Mouse (Mus musculus) kidney, embryonic 15.5 days (tissue): Measurements from ENCODE around the gene Olfr768. TPM values are rescaled to one million over a fixed set of nuclear protein-coding genes. Genes with fewer than 3 reads are reported as not detected.
"Not testable (repeated sequence)": the region's sequence is repeated elsewhere in the genome, so short reads cannot be mapped to it uniquely, and the experiment has no call there.

Experiments used
- ATAC-seq: fragments of 200-750 bp; cut with Nextera tagmentation; replicated peaks from 2 replicates; pipeline ENCODE4 v1.8.0; 2017; ENCODE audit warnings: moderate TSS enrichment; ENCODE audit not compliant: low FRiP score
- H3K27ac ChIP-seq: fragments of 300-500 bp; sonication (generic); 2 replicates; pipeline ENCODE4 v1.5.1; 2015; ENCODE audit warnings: mild to moderate bottlenecking, inconsistent platforms
- H3K27me3 ChIP-seq: fragments of 300-500 bp; sonication (generic); 2 replicates; pipeline ENCODE4 v1.6.1; 2015; ENCODE audit warnings: inconsistent platforms
- H3K36me3 ChIP-seq: fragments of 300-500 bp; sonication (generic); 2 replicates; pipeline ENCODE4 v1.6.1; 2015; ENCODE audit warnings: inconsistent platforms
- H3K4me1 ChIP-seq: fragments of 300-500 bp; sonication (generic); 2 replicates; pipeline ENCODE4 v1.6.1; 2015; ENCODE audit warnings: inconsistent platforms
- H3K4me2 ChIP-seq: fragments of 300-500 bp; sonication (generic); 2 replicates; pipeline ENCODE4 v1.6.1; 2015; ENCODE audit warnings: moderate library complexity, mild to moderate bottlenecking, inconsistent platforms
- H3K4me3 ChIP-seq: fragments of 300-500 bp; sonication (generic); replicated peaks from 2 replicates; pipeline ENCODE4 v1.5.1; 2015; ENCODE audit warnings: mild to moderate bottlenecking, inconsistent platforms
- H3K9ac ChIP-seq: fragments of 300-500 bp; sonication (generic); 2 replicates; pipeline ENCODE4 v1.6.1; 2015; ENCODE audit warnings: mild to moderate bottlenecking, inconsistent platforms
- H3K9me3 ChIP-seq: fragments of 300-500 bp; sonication (generic); replicated peaks from 2 replicates; pipeline ENCODE4 v1.6.1; 2016; ENCODE audit warnings: inconsistent platforms
- WGBS: fragments of 180-500 bp; shearing (Covaris S2); methylation state at CpG from one replicate; pipeline ENCODE4 v1.1.7; 2015; ENCODE audit warnings: mixed read lengths; 5-methylcytosine and 5-hydroxymethylcytosine counted together
- polyA plus RNA-seq: library from polyadenylated mRNA; unstranded; fragments of >200 nt; fragmentation: Nextera tagmentation; extraction: Ambion mirVana; gene quantifications from 2 replicates; pipeline ENCODE4 v1.2.1, GENCODE M21; 2015

Gene Olfr768
- polyA plus RNA-seq, result not detected in 2 replicates

DNA sequence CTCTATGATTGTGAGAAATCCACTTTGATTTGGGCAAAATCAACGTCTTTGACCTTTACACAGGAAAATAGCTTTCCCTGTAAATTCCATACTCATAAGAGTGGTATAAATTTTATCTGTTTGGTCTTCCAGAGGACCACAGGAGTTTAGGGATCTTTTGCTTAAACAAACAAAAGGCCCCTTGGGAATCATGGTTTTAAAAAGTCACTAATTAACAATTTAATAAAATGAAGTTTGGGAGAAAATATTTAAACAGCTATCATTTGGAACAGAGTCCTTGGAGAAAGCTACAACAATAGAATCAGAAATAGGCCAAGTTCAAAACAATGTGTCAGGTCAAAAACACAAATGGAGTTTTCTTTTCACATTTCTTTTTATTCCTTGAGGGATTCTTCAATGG is at the start of gene Olfr768:
Gene Olfr768 (minus strand): TSS at position 101 of the 400 bp plus-strand sequence.
- no peak for ATAC-seq
- no peak within 1 kb of the TSS for H3K4me2 ChIP-seq
- 73% methylated on average over 1 of the region's 1 CpGs for WGBS
- H3K36me3 ChIP-seq, result no peaks in the 10 kb centered on the region
- no peak within 1 kb of the TSS for H3K4me3 ChIP-seq
- no peak within 1 kb of the TSS for H3K27ac ChIP-seq
- no peaks in the 10 kb centered on the region for H3K27me3 ChIP-seq
- no peaks in the 10 kb centered on the region for H3K9me3 ChIP-seq
- no peaks in the 10 kb centered on the region for H3K4me1 ChIP-seq
- H3K9ac ChIP-seq, result no peak within 1 kb of the TSS

DNA sequence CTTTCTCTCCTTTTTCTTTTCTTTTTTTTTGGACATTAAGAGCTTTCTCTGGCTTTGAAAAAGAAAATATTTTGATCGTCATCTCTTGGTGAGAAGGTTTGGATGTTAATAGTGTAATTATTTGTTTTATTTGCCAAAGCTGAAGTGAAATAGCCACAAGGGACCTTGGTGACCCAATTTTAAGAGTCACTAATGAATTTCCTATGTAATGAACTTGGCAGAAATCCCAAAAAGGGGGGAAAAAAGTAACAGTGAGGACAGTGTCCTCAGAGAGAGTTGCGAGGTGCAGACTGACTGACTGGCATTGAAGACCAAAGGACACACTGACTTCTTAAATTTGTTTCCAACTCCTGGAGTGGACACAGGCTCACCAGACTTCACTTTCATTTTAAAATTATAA is 39.7 kb upstream of the Olfr768 start, which contains the start of gene Olfr770:
Gene Olfr770 (minus strand): TSS at position 101 of the 400 bp plus-strand sequence.
- Histone ChIP-seq H3K9me3 (no peaks in the 10 kb centered on the region), H3K4me2 (no peak within 1 kb of the TSS), H3K9ac (no peak within 1 kb of the TSS), H3K27ac (no peak within 1 kb of the TSS), H3K4me3 (no peak within 1 kb of the TSS), H3K4me1 (no peaks in the 10 kb centered on the region), H3K36me3 (no peaks in the 10 kb centered on the region), H3K27me3 (no peaks in the 10 kb centered on the region)
- 65% methylated on average over 2 of the region's 2 CpGs for WGBS
- no peak for ATAC-seq

DNA sequence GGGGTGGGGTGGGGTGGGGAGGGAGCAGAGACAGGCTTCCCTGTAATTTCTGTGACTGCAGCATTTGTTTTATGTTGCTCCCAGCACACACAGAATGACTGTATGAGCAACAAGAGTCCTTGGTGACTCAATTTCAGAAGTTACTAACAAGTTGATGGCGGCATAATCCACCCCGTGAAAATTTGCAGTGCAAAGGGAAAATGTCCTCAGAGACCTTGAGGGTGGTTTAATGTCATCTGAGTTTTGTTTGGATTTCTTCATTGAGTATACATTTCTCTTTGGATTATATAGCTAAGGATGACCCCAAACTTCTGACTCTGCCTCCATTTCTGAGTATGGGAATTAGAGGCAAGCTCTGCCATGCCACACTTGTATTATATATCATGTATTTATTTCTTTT is 18.6 kb upstream of the Olfr768 start, which contains the start of gene Olfr769:
Gene Olfr769 (minus strand): TSS at position 101 of the 400 bp plus-strand sequence.
- 62% methylated on average over 2 of the region's 2 CpGs for WGBS
- Histone ChIP-seq H3K27me3 (no peaks in the 10 kb centered on the region), H3K4me3 (no peak within 1 kb of the TSS), H3K9me3 (no peaks in the 10 kb centered on the region), H3K4me2 (no peak within 1 kb of the TSS), H3K27ac (no peak within 1 kb of the TSS), H3K4me1 (no peaks in the 10 kb centered on the region), H3K9ac (no peak within 1 kb of the TSS), H3K36me3 (no peaks in the 10 kb centered on the region)
- no peak for ATAC-seq

DNA sequence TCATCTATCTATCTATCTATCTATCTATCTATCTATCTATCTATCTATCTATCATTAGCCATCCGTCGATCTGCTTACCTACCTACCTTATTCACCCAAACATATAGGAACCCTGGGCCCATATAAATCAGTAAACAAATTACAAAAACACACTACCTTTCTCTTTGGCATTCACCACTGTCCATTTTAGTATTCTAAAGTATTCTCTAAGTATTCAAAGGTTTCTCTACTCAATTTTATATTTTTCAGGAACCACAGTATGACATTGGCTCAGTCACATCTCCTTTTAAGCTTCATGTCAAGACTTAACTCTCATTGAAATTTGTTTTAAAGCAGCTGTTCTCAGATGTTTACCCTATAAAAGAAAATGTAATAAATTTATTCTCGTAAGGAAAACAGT is 16.0 kb upstream of the Olfr768 start:
- H3K36me3 ChIP-seq, result no peaks in the 10 kb centered on the region
- H3K4me2 ChIP-seq, result no peak overlapping the region
- ATAC-seq, result no peak
- H3K9me3 ChIP-seq, result no peaks in the 10 kb centered on the region
- no peak overlapping the region for H3K9ac ChIP-seq
- H3K4me3 ChIP-seq, result no peak overlapping the region
- no peak overlapping the region for H3K27ac ChIP-seq
- H3K27me3 ChIP-seq, result no peaks in the 10 kb centered on the region
- 84% methylated on average over 3 of the region's 3 CpGs for WGBS
- no peaks in the 10 kb centered on the region for H3K4me1 ChIP-seq

DNA sequence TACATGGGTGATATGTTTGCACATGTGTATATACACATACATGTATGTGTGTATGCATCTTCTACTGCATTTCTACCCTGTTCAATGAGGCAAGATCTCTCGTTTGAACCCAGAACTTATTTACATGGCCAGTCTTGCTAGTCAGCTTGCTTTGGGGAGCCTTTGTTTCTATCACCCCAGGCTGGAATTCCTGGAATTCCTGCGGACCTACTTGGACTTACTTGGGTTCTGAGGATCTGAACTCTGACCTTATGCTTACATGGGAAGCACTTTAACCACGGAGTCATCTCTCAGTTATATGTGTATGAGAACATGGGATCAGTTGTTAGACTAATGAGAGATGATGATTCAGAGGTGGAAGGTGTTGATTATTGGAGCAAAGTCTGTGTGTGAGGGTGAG is 2.1 kb upstream of the Olfr768 start:
- H3K27ac ChIP-seq, result no peak overlapping the region
- H3K27me3 ChIP-seq, result no peaks in the 10 kb centered on the region
- H3K4me3 ChIP-seq, result no peak overlapping the region
- no peaks in the 10 kb centered on the region for H3K4me1 ChIP-seq
- H3K36me3 ChIP-seq, result no peaks in the 10 kb centered on the region
- no peak for ATAC-seq
- WGBS, result 48% methylated on average over 3 of the region's 3 CpGs
- no peaks in the 10 kb centered on the region for H3K9me3 ChIP-seq
- H3K9ac ChIP-seq, result no peak overlapping the region
- H3K4me2 ChIP-seq, result no peak overlapping the region

DNA sequence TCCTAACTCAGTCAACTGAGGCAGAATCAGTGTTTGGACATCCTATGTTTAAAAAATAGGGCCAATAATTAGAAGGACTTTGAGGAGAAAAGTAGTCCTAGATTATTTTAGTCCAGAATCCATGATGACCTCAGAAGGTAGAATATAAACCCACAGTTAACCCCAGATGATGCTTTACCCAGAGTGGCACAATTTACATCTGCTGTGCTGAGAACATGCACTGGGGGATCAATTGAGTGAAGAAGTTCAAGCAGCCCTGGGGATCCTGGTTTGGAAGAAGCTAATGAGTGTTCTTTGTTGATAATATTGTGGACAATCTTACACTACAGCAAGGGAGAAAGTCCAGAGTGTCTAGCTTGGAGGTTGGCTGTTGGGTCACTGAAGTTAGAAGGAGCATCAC is 16.4 kb downstream of the Olfr768 start, which contains the start of gene Olfr767:
Gene Olfr767 (minus strand): TSS at position 101 of the 400 bp plus-strand sequence.
- not testable (repeated sequence) for H3K27ac ChIP-seq, ATAC-seq, H3K36me3 ChIP-seq, H3K9ac ChIP-seq, H3K4me2 ChIP-seq, H3K27me3 ChIP-seq, H3K4me3 ChIP-seq, H3K9me3 ChIP-seq, H3K4me1 ChIP-seq

DNA sequence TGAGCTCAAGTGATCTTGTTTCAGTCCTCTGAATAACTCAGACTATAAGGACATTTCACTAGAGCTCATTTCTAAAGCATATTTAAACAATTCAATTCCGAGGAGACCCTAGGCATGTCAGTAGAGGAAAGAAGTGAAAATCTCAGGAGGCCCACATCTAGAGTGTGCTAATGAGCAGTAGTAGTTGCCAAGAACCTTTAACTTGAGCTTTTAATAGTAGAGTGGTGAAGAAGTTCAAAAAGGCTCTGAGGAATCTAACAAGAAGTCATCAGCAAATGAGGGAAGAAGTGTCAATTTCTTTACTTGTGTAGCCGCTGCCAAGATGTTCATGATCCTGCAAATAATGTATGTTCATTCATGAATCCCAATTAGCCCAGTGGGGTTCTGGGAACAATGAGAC is 30.3 kb downstream of the Olfr768 start, which contains the start of gene Olfr766-ps1:
Gene Olfr766-ps1 (minus strand): TSS at position 101 of the 400 bp plus-strand sequence.
- Histone ChIP-seq H3K4me3 (no peak within 1 kb of the TSS), H3K27me3 (no peaks in the 10 kb centered on the region), H3K4me1 (no peaks in the 10 kb centered on the region), H3K9ac (no peak within 1 kb of the TSS), H3K4me2 (no peak within 1 kb of the TSS), H3K9me3 (no peaks in the 10 kb centered on the region), H3K36me3 (no peaks in the 10 kb centered on the region), H3K27ac (no peak within 1 kb of the TSS)
- WGBS, result 89% methylated on average over 2 of the region's 2 CpGs
- ATAC-seq, result no peak

DNA sequence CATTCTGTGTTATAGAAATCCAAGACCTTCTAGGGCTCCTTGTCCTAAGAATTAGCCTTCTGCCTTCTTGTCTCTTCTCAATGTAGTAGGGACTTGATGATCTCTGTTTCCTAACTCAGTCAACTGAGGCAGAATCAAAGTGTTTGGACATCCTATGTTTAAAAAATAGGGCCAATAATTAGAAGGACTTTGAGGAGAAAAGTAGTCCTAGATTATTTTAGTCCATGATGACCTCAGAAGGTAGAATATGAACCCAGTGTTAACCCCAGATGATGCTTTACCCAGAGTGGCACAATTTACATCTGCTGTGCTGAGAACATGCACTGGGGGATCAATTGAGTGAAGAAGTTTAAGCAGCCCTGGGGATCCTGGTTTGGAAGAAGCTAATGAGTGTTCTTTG is 49.3 kb downstream of the Olfr768 start, which contains the start of gene Olfr765:
Gene Olfr765 (minus strand): TSS at position 101 of the 400 bp plus-strand sequence.
- not testable (repeated sequence) for H3K36me3 ChIP-seq, H3K9me3 ChIP-seq, H3K4me3 ChIP-seq, H3K4me2 ChIP-seq, H3K27me3 ChIP-seq, ATAC-seq, H3K9ac ChIP-seq, H3K27ac ChIP-seq, H3K4me1 ChIP-seq

Other genes starting within 250 kb of the Olfr768 start
- gene Gdf11, start 207.7 kb downstream of the Olfr768 start, polyA plus RNA-seq, result 7.2 and 8.7 TPM in 2 replicates
- gene Cd63, start 198.4 kb downstream of the Olfr768 start, polyA plus RNA-seq, result 671 and 731 TPM in 2 replicates
- 15.3 and 18.8 TPM in 2 replicates for gene Rdh5, start 176.5 kb downstream of the Olfr768 start, polyA plus RNA-seq
- 220 and 231 TPM in 2 replicates for gene Bloc1s1, start 175.3 kb downstream of the Olfr768 start, polyA plus RNA-seq
- 3.6 and 4.2 TPM in 2 replicates for gene Itga7, start 165.6 kb downstream of the Olfr768 start, polyA plus RNA-seq
- 5.6 and 6.4 TPM in 2 replicates for gene Mettl7b, start 138.4 kb downstream of the Olfr768 start, polyA plus RNA-seq
- not detected in 2 replicates for gene Olfr9, start 109.9 kb downstream of the Olfr768 start, polyA plus RNA-seq
- not detected in 2 replicates for gene Olfr763, start 88.6 kb downstream of the Olfr768 start, polyA plus RNA-seq
- not detected in 2 replicates for gene Olfr764-ps1, start 59.5 kb downstream of the Olfr768 start, polyA plus RNA-seq
- not detected in 2 replicates for gene Olfr765, start 49.4 kb downstream of the Olfr768 start, polyA plus RNA-seq
- gene Olfr766-ps1, start 30.4 kb downstream of the Olfr768 start, polyA plus RNA-seq, result not detected in 2 replicates
- not detected in 2 replicates for gene Olfr767, start 16.5 kb downstream of the Olfr768 start, polyA plus RNA-seq
- gene Olfr769, start 18.5 kb upstream of the Olfr768 start, polyA plus RNA-seq, result not detected in 2 replicates
- not detected in 2 replicates for gene Olfr770, start 39.6 kb upstream of the Olfr768 start, polyA plus RNA-seq
- gene Olfr771, start 65.4 kb upstream of the Olfr768 start, polyA plus RNA-seq, result not detected in 2 replicates
- gene Olfr772, start 78.5 kb upstream of the Olfr768 start, polyA plus RNA-seq, result not detected in 2 replicates
- not detected in 2 replicates for gene Olfr773, start 88.0 kb upstream of the Olfr768 start, polyA plus RNA-seq
- gene Olfr774, start 136.8 kb upstream of the Olfr768 start, polyA plus RNA-seq, result not detected in 2 replicates
- not detected in 2 replicates for gene Olfr775, start 149.0 kb upstream of the Olfr768 start, polyA plus RNA-seq
- not detected in 2 replicates for gene Olfr776, start 159.8 kb upstream of the Olfr768 start, polyA plus RNA-seq
- gene Olfr777, start 172.1 kb upstream of the Olfr768 start, polyA plus RNA-seq, result not detected in 2 replicates
- not detected in 2 replicates for gene Olfr780, start 218.7 kb upstream of the Olfr768 start, polyA plus RNA-seq
- gene Olfr781, start 229.5 kb upstream of the Olfr768 start, polyA plus RNA-seq, result not detected in 2 replicates
- not detected in 2 replicates for gene Olfr782, start 249.5 kb upstream of the Olfr768 start, polyA plus RNA-seq